Mouse (Mus musculus) myocyte (in vitro differentiated cells): Measurements from ENCODE around the gene Arhgap31. TPM values are rescaled to one million over a fixed set of nuclear protein-coding genes. Genes with fewer than 3 reads are reported as not detected.

Experiments used
- H3K27me3 ChIP-seq: one replicate; pipeline ENCODE4 v1.6.1; 2011; ENCODE audit not compliant: control insufficient read depth, insufficient read depth, insufficient read length
- H3K36me3 ChIP-seq: one replicate; pipeline ENCODE4 v1.6.1; 2011; ENCODE audit not compliant: control insufficient read depth, insufficient read depth
- H3K4me2 ChIP-seq: one replicate; pipeline ENCODE4 v1.6.1; 2011; ENCODE audit warnings: low read depth, control low read depth
- H3K4me3 ChIP-seq: one replicate; pipeline ENCODE4 v1.5.1; 2011; ENCODE audit warnings: mild to moderate bottlenecking, control low read depth, moderate library complexity
- H3K79me2 ChIP-seq: one replicate; pipeline ENCODE4 v1.6.1; 2011; ENCODE audit not compliant: control insufficient read depth, insufficient read depth
- H3ac ChIP-seq: one replicate; pipeline ENCODE4 v1.6.1; 2011; ENCODE audit not compliant: control insufficient read depth, insufficient read length
- CEBPB ChIP-seq: IDR thresholded peaks from 2 replicates; pipeline ENCODE4 v1.6.1; 2011; ENCODE audit warnings: mild to moderate bottlenecking, moderate library complexity; ENCODE audit not compliant: poor library complexity, insufficient read depth, severe bottlenecking
- E2F4 ChIP-seq: IDR thresholded peaks from one replicate; pipeline ENCODE4 v1.6.1; 2011; ENCODE audit warnings: mild to moderate bottlenecking, control low read depth, moderate library complexity; ENCODE audit not compliant: insufficient read depth
- MAX ChIP-seq: IDR thresholded peaks from one replicate; pipeline ENCODE4 v1.6.1; 2011; ENCODE audit warnings: low read depth, mild to moderate bottlenecking, control low read depth
- MYOD1 ChIP-seq, 3 experiments: IDR thresholded peaks; one replicate each; pipeline ENCODE4 v1.6.1; 2011; ENCODE audit warnings: control low read depth in 2 of 3, low read depth in 2 of 3, mild to moderate bottlenecking in 2 of 3, moderate library complexity in 1 of 3; ENCODE audit not compliant: insufficient read length in 2 of 3, control insufficient read depth in 1 of 3
- MYOG ChIP-seq, 3 experiments: IDR thresholded peaks; one replicate each; pipeline ENCODE4 v1.6.1; 2011; ENCODE audit warnings: control low read depth in 2 of 3, low read depth in 2 of 3, mild to moderate bottlenecking in 2 of 3; ENCODE audit not compliant: insufficient read length in 2 of 3, control insufficient read depth in 1 of 3, insufficient read depth in 1 of 3
- POLR2A ChIP-seq: IDR thresholded peaks from one replicate; pipeline ENCODE4 v1.6.1; 2011; ENCODE audit warnings: low read depth, mild to moderate bottlenecking, control low read depth, moderate library complexity; ENCODE audit not compliant: insufficient read length
- POLR2AphosphoS2 ChIP-seq: IDR thresholded peaks from one replicate; pipeline ENCODE4 v1.6.1; 2011; ENCODE audit warnings: low read depth, control low read depth; ENCODE audit not compliant: insufficient read length
- REST ChIP-seq: IDR thresholded peaks from one replicate; pipeline ENCODE4 v1.6.1; 2011; ENCODE audit warnings: mild to moderate bottlenecking, control low read depth, moderate library complexity; ENCODE audit not compliant: insufficient read depth, insufficient read length
- SRF ChIP-seq: IDR thresholded peaks from one replicate; pipeline ENCODE4 v1.6.1; 2011; ENCODE audit warnings: low read depth; ENCODE audit not compliant: control insufficient read depth, insufficient read length
- TCF12 ChIP-seq: IDR thresholded peaks from one replicate; pipeline ENCODE4 v1.6.1; 2011; ENCODE audit warnings: mild to moderate bottlenecking, control low read depth; ENCODE audit not compliant: poor library complexity, insufficient read depth, severe bottlenecking
- TCF3 ChIP-seq: IDR thresholded peaks from one replicate; pipeline ENCODE4 v1.6.1; 2011; ENCODE audit warnings: low read depth, control low read depth; ENCODE audit not compliant: insufficient read length
- USF1 ChIP-seq: IDR thresholded peaks from one replicate; pipeline ENCODE4 v1.6.1; 2011; ENCODE audit warnings: low read depth, mild to moderate bottlenecking, control low read depth, moderate library complexity
- polyA plus RNA-seq: library from polyadenylated mRNA; unstranded; fragments of >200 nt; fragmentation: generic; extraction: Trizol; gene quantifications from one replicate; pipeline ENCODE4 v1.2.1, GENCODE M21; 2012; ENCODE audit warnings: missing spikeins

Arhgap31 gene
- polyA plus RNA-seq, 1 experiment: 5.8 TPM

GRCm38 (mm10) chr16:38612646-38613045 lies 100.4 kb downstream of the Arhgap31 start:
- H3K79me2 ChIP-seq: no peaks in the 10 kb centered on the region
- peaks cover 12% of the 10 kb centered on the region for H3K36me3 ChIP-seq
- H3K4me3 ChIP-seq: no peak overlapping the region
- no peak overlapping the region for H3K4me2 ChIP-seq
- no peaks in the 10 kb centered on the region for H3K27me3 ChIP-seq
- H3ac ChIP-seq: no peak overlapping the region
- TF ChIP-seq POLR2AphosphoS2: no peak
- no peak for TF ChIP-seq TCF3

- TF ChIP-seq REST (no peak), POLR2AphosphoS2 (no peak), MYOG (IDR thresholded peaks at IDR 0.05; ENCODE audit: control insufficient read depth in 1 of 3, insufficient read depth in 1 of 3, insufficient read length in 2 of 3, low read depth in 2 of 3) (no peak), TCF12 (no peak), USF1 (no peak)
- H3ac ChIP-seq: no peak overlapping the region
- H3K4me2 ChIP-seq: no peak overlapping the region
- no peaks in the 10 kb centered on the region for H3K79me2 ChIP-seq
- H3K4me3 ChIP-seq: no peak overlapping the region
- no peaks in the 10 kb centered on the region for H3K27me3 ChIP-seq
- peaks cover 13% of the 10 kb centered on the region for H3K36me3 ChIP-seq
Observed at GRCm38 (mm10) chr16:38609092-38609491, 104.0 kb downstream of the Arhgap31 start.

DNA sequence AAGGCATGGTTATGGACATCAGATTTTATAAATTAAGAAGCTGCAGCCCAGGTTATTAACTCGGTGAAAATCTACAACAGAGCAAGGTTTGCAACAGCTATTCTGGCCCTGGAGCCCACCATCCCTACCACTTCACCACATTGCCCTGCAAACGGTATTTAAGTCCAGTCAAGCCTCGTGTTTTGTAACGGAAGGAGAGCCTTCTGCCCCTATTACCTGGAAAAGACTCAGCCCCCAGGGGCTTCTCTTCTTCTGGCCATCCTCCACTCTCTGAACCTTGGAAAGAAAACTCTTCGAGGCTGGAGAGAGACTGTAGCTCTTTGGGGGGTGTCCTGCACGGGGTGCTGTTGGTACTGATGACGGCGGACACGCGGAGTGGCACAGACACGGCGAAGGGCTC lies 104.4 kb downstream of the Arhgap31 start:
- Histone ChIP-seq H3K4me3 (no peak overlapping the region), H3K4me2 (no peak overlapping the region), H3K27me3 (no peaks in the 10 kb centered on the region), H3K79me2 (no peaks in the 10 kb centered on the region), H3K36me3 (peaks cover 9% of the 10 kb centered on the region), H3ac (no peak overlapping the region)
- no peak for TF ChIP-seq E2F4
- TF ChIP-seq CEBPB: no peak
- TF ChIP-seq MYOG (IDR thresholded peaks at IDR 0.05; ENCODE audit: control insufficient read depth in 1 of 3, insufficient read depth in 1 of 3, insufficient read length in 2 of 3, low read depth in 2 of 3): no peak
- TF ChIP-seq POLR2A: no peak

- no peak overlapping the region for H3K4me2 ChIP-seq
- no peak overlapping the region for H3ac ChIP-seq
- peaks cover 11% of the 10 kb centered on the region for H3K36me3 ChIP-seq
- H3K79me2 ChIP-seq: no peaks in the 10 kb centered on the region
- H3K4me3 ChIP-seq: no peak overlapping the region
- no peak for TF ChIP-seq TCF3
- TF ChIP-seq CEBPB: no peak
- no peaks in the 10 kb centered on the region for H3K27me3 ChIP-seq
Observed at GRCm38 (mm10) chr16:38606509-38606908, 106.6 kb downstream of the Arhgap31 start.

DNA sequence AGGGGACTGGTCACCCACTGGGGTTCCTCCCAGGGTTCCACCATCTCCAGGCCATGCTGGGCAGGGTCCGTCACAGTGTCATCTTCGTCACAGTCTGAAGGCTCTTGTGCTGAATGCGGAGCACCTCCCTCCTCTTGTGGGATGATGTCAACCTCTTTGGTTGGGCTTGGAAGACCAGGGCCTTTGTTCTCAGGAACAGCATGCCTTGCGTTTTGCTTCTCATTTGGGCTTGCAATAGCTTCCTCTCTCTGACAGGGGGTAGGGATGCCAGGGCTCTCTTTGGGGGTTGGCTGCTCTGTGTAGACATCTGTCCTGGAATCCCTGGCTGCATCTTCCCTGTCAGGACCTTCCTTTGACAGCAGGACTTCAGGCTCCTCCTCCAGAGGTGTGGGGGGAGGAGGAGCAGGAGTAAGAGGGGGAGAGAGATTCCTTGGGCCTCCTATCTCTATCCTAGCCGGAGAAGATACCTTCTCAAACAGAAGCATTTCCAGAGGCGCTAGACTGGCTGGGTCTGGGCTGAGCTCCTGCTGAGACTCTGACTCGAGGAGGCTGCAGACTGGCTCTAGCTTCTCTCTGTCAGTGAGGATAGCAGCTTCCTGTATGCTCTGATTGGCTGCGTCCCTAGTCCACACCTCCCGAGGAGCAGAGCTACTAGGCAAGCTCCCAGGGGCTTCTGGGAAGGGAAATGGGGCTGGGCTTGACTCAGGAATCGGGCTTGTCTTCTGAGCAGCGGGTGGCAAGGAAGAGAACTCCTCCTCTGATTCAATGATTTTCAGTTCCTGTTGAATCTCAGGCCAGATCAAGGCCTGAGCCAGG lies 109.9 kb downstream of the Arhgap31 start:
- peaks cover 11% of the 10 kb centered on the region for H3K36me3 ChIP-seq
- TF ChIP-seq POLR2A (no peak), POLR2AphosphoS2 (no peak), SRF (no peak), MAX (no peak), CEBPB (no peak), MYOG (IDR thresholded peaks at IDR 0.05; ENCODE audit: control insufficient read depth in 1 of 3, insufficient read depth in 1 of 3, insufficient read length in 2 of 3, low read depth in 2 of 3) (no peak), E2F4 (no peak), REST (no peak), MYOD1 (IDR thresholded peaks at IDR 0.05; ENCODE audit: control insufficient read depth in 1 of 3, insufficient read length in 2 of 3, low read depth in 2 of 3) (no peak), USF1 (no peak), TCF3 (no peak), TCF12 (no peak)
- H3K4me2 ChIP-seq: no peak overlapping the region
- no peak overlapping the region for H3ac ChIP-seq
- H3K27me3 ChIP-seq: no peaks in the 10 kb centered on the region
- H3K79me2 ChIP-seq: no peaks in the 10 kb centered on the region
- H3K4me3 ChIP-seq: no peak overlapping the region
